Mouse (Mus musculus) hindbrain, embryonic 11.5 days (tissue): Measurements from ENCODE around the gene Ptgis. TPM values are rescaled to one million over a fixed set of nuclear protein-coding genes. Genes with fewer than 3 reads are reported as not detected.
"Not testable (repeated sequence)": the region's sequence is repeated elsewhere in the genome, so short reads cannot be mapped to it uniquely, and the experiment has no call there.

Experiments used
- ATAC-seq: fragments of 200-750 bp; cut with Nextera tagmentation; 2 replicates; pipeline ENCODE4 v1.8.0; 2017; ENCODE audit warnings: mild to moderate bottlenecking, moderate TSS enrichment, moderate library complexity; ENCODE audit not compliant: low FRiP score
- DNase-seq: peaks from one replicate; pipeline ENCODE4 v3.0.0-alpha.2; 2015; ENCODE audit warnings: low spot score
- H3K27ac ChIP-seq: fragments of 300-500 bp; sonication (generic); 2 replicates; pipeline ENCODE4 v1.5.1; 2014; ENCODE audit warnings: mild to moderate bottlenecking, low read depth, low read length
- H3K27me3 ChIP-seq: fragments of 300-500 bp; sonication (generic); 2 replicates; pipeline ENCODE4 v1.6.1; 2014; ENCODE audit warnings: mild to moderate bottlenecking, low read length, moderate library complexity, mixed read lengths; ENCODE audit not compliant: control insufficient read depth, insufficient read depth
- H3K36me3 ChIP-seq: fragments of 300-500 bp; sonication (generic); 2 replicates; pipeline ENCODE4 v1.6.1; 2014; ENCODE audit warnings: mild to moderate bottlenecking, low read length, moderate library complexity, mixed read lengths; ENCODE audit not compliant: control insufficient read depth, insufficient read depth
- H3K4me1 ChIP-seq: fragments of 300-500 bp; sonication (generic); replicated peaks from 2 replicates; pipeline ENCODE4 v1.6.1; 2014; ENCODE audit warnings: low read length, mixed read lengths; ENCODE audit not compliant: control insufficient read depth, insufficient read depth
- H3K4me2 ChIP-seq: fragments of 300-500 bp; sonication (generic); replicated peaks from 2 replicates; pipeline ENCODE4 v1.6.1; 2014; ENCODE audit warnings: mild to moderate bottlenecking, low read depth, low read length
- H3K4me3 ChIP-seq: fragments of 300-500 bp; sonication (generic); 2 replicates; pipeline ENCODE4 v1.5.1; 2014; ENCODE audit warnings: low read depth, low read length
- H3K9ac ChIP-seq: fragments of 300-500 bp; sonication (generic); 2 replicates; pipeline ENCODE4 v1.6.1; 2014; ENCODE audit warnings: low read depth, low read length
- H3K9me3 ChIP-seq: fragments of 300-500 bp; sonication (generic); 2 replicates; pipeline ENCODE4 v1.6.1; 2016; ENCODE audit warnings: low read length; ENCODE audit not compliant: control insufficient read depth
- WGBS: fragments of 180-500 bp; shearing (Covaris S2); extraction: QIAGEN DNeasy Blood & Tissue Kit; methylation state at CpG from one replicate; pipeline ENCODE4 v1.1.7; 2014; 5-methylcytosine and 5-hydroxymethylcytosine counted together
- polyA plus RNA-seq: library from polyadenylated mRNA; unstranded; fragments of >200 nt; fragmentation: Nextera tagmentation; extraction: Ambion mirVana; gene quantifications from 2 replicates; pipeline ENCODE4 v1.2.1, GENCODE M21; 2014

Ptgis gene
- polyA plus RNA-seq, 1 experiment from 2014 or later = 7.4 TPM

GRCm38 (mm10) chr2:167213666-167214065, 26.7 kb downstream of the Ptgis start:
- Histone ChIP-seq H3K36me3 (no peaks in the 10 kb centered on the region), H3K27me3 (no peaks in the 10 kb centered on the region), H3K4me2 (no peak overlapping the region), H3K9ac (no peak overlapping the region), H3K27ac (no peak overlapping the region), H3K4me3 (no peak overlapping the region), H3K4me1 (no peaks in the 10 kb centered on the region), H3K9me3 (no peaks in the 10 kb centered on the region)
- 91% methylated on average over 12 of the region's 12 CpGs for WGBS
- no peak for DNase-seq
- no peak for ATAC-seq

- H3K9ac ChIP-seq = no peak overlapping the region
- no peak for DNase-seq
- H3K9me3 ChIP-seq = no peaks in the 10 kb centered on the region
- H3K27me3 ChIP-seq = no peaks in the 10 kb centered on the region
- H3K27ac ChIP-seq = no peak overlapping the region
- no peaks in the 10 kb centered on the region for H3K36me3 ChIP-seq
- no peaks in the 10 kb centered on the region for H3K4me1 ChIP-seq
- 95% methylated on average over 3 of the region's 3 CpGs for WGBS
- H3K4me3 ChIP-seq = no peak overlapping the region
- no peak for ATAC-seq
- no peak overlapping the region for H3K4me2 ChIP-seq
Measured at GRCm38 (mm10) chr2:167213076-167213475, 27.3 kb downstream of the Ptgis start.

- ATAC-seq (no peak), DNase-seq (no peak)
- H3K9ac ChIP-seq = no peak overlapping the region
- no peaks in the 10 kb centered on the region for H3K27me3 ChIP-seq
- no peaks in the 10 kb centered on the region for H3K9me3 ChIP-seq
- WGBS = 93% methylated on average over 6 of the region's 6 CpGs
- H3K4me2 ChIP-seq = no peak overlapping the region
- H3K4me3 ChIP-seq = no peak overlapping the region
- H3K27ac ChIP-seq = no peak overlapping the region
- no peaks in the 10 kb centered on the region for H3K4me1 ChIP-seq
- no peaks in the 10 kb centered on the region for H3K36me3 ChIP-seq
Measured at GRCm38 (mm10) chr2:167212551-167212950, 27.9 kb downstream of the Ptgis start.

GRCm38 (mm10) chr2:167212089-167212488, 28.3 kb downstream of the Ptgis start:
- no peak overlapping the region for H3K27ac ChIP-seq
- no peaks in the 10 kb centered on the region for H3K36me3 ChIP-seq
- no peaks in the 10 kb centered on the region for H3K27me3 ChIP-seq
- no peak overlapping the region for H3K4me3 ChIP-seq
- no peak overlapping the region for H3K4me2 ChIP-seq
- H3K9me3 ChIP-seq = no peaks in the 10 kb centered on the region
- no peaks in the 10 kb centered on the region for H3K4me1 ChIP-seq
- no peak overlapping the region for H3K9ac ChIP-seq
- 88% methylated on average over 3 of the region's 3 CpGs for WGBS
- no peak for ATAC-seq
- DNase-seq = no peak

GRCm38 (mm10) chr2:167209900-167210299, 30.5 kb downstream of the Ptgis start:
- DNase-seq (no peak), ATAC-seq (no peak)
- Histone ChIP-seq H3K9ac (no peak overlapping the region), H3K4me2 (no peak overlapping the region), H3K27me3 (no peaks in the 10 kb centered on the region), H3K4me1 (no peaks in the 10 kb centered on the region), H3K27ac (no peak overlapping the region), H3K36me3 (no peaks in the 10 kb centered on the region), H3K4me3 (no peak overlapping the region), H3K9me3 (no peaks in the 10 kb centered on the region)
- WGBS = 90% methylated on average over 9 of the region's 9 CpGs

- H3K9me3 ChIP-seq = no peaks in the 10 kb centered on the region
- no peaks in the 10 kb centered on the region for H3K36me3 ChIP-seq
- no peak overlapping the region for H3K4me2 ChIP-seq
- no peaks in the 10 kb centered on the region for H3K27me3 ChIP-seq
- no peak overlapping the region for H3K4me3 ChIP-seq
- no peak for DNase-seq
- no peak overlapping the region for H3K27ac ChIP-seq
- 88% methylated on average over 3 of the region's 3 CpGs for WGBS
- H3K9ac ChIP-seq = no peak overlapping the region
- ATAC-seq = no peak
- no peaks in the 10 kb centered on the region for H3K4me1 ChIP-seq
Measured at GRCm38 (mm10) chr2:167208984-167209383, 31.4 kb downstream of the Ptgis start.

GRCm38 (mm10) chr2:167205918-167206629, 34.3 kb downstream of the Ptgis start:
- no peak for DNase-seq
- H3K27me3 ChIP-seq = no peaks in the 10 kb centered on the region
- no peak for ATAC-seq
- no peaks in the 10 kb centered on the region for H3K36me3 ChIP-seq
- WGBS = 92% methylated on average over 18 of the region's 18 CpGs
- H3K27ac ChIP-seq = no peak overlapping the region
- no peak overlapping the region for H3K4me2 ChIP-seq
- H3K9ac ChIP-seq = no peak overlapping the region
- no peaks in the 10 kb centered on the region for H3K4me1 ChIP-seq
- H3K9me3 ChIP-seq = no peaks in the 10 kb centered on the region
- no peak overlapping the region for H3K4me3 ChIP-seq

GRCm38 (mm10) chr2:167204686-167205085, 35.7 kb downstream of the Ptgis start:
- not testable (repeated sequence) for H3K36me3 ChIP-seq, H3K4me1 ChIP-seq, DNase-seq, H3K4me2 ChIP-seq, H3K27ac ChIP-seq, H3K9ac ChIP-seq, H3K27me3 ChIP-seq, H3K9me3 ChIP-seq, H3K4me3 ChIP-seq, ATAC-seq
- WGBS = 95% methylated on average over 5 of the region's 5 CpGs

GRCm38 (mm10) chr2:167203505-167204166, 36.8 kb downstream of the Ptgis start:
- Histone ChIP-seq H3K4me3 (no peak overlapping the region), H3K9ac (no peak overlapping the region), H3K4me2 (no peak overlapping the region), H3K36me3 (no peaks in the 10 kb centered on the region), H3K27ac (no peak overlapping the region), H3K4me1 (0 out of 2 replicates have a peak, but pooled peaks cover 3% of the 10 kb centered on the region), H3K9me3 (no peaks in the 10 kb centered on the region), H3K27me3 (no peaks in the 10 kb centered on the region)
- DNase-seq = no peak
- WGBS = 82% methylated on average over 7 of the region's 7 CpGs
- no peak for ATAC-seq
